Mouse (Mus musculus) forebrain, embryonic 13.5 days (tissue): ENCODE measurements around the gene Epb41l4b. TPM values are rescaled to one million over a fixed set of nuclear protein-coding genes. Genes with fewer than 3 reads are reported as not detected.

ENCODE experiments used
- ATAC-seq: fragments of 200-750 bp; cut with Nextera tagmentation; 2 replicates; pipeline ENCODE4 v1.8.0; 2017
- H3K27ac ChIP-seq: fragments of 300-500 bp; sonication (generic); 2 replicates; pipeline ENCODE4 v1.5.1; 2015; ENCODE audit warnings: inconsistent platforms, mild to moderate bottlenecking, moderate library complexity
- H3K27me3 ChIP-seq: fragments of 300-500 bp; sonication (generic); 2 replicates; pipeline ENCODE4 v1.6.1; 2015; ENCODE audit warnings: mild to moderate bottlenecking, inconsistent platforms
- H3K36me3 ChIP-seq: fragments of 300-500 bp; sonication (generic); 2 replicates; pipeline ENCODE4 v1.6.1; 2015; ENCODE audit warnings: mild to moderate bottlenecking, inconsistent platforms; ENCODE audit not compliant: poor library complexity, severe bottlenecking
- H3K4me1 ChIP-seq: fragments of 300-500 bp; sonication (generic); 2 replicates; pipeline ENCODE4 v1.6.1; 2015; ENCODE audit warnings: inconsistent platforms
- H3K4me2 ChIP-seq: fragments of 300-500 bp; sonication (generic); 2 replicates; pipeline ENCODE4 v1.6.1; 2015; ENCODE audit warnings: inconsistent platforms, mild to moderate bottlenecking, moderate library complexity
- H3K4me3 ChIP-seq: fragments of 300-500 bp; sonication (generic); 2 replicates; pipeline ENCODE4 v1.5.1; 2015; ENCODE audit warnings: mild to moderate bottlenecking, inconsistent platforms
- H3K9ac ChIP-seq: fragments of 300-500 bp; sonication (generic); 2 replicates; pipeline ENCODE4 v1.6.1; 2015; ENCODE audit warnings: mild to moderate bottlenecking, inconsistent platforms
- H3K9me3 ChIP-seq: fragments of 300-500 bp; sonication (generic); replicated peaks from 2 replicates; pipeline ENCODE4 v1.6.1; 2016; ENCODE audit warnings: inconsistent platforms
- WGBS: fragments of 180-500 bp; shearing (Covaris S2); methylation state at CpG from one replicate; pipeline ENCODE4 v1.1.7; 2015; 5-methylcytosine and 5-hydroxymethylcytosine counted together
- polyA plus RNA-seq: library from polyadenylated mRNA; unstranded; fragments of >200 nt; fragmentation: Nextera tagmentation; extraction: Ambion mirVana; gene quantifications from 2 replicates; pipeline ENCODE4 v1.2.1, GENCODE M21; 2015

The Epb41l4b gene
- polyA plus RNA-seq, 1 experiment from 2014 or later = 0.56 TPM

- Histone ChIP-seq H3K4me1 (no peaks in the 10 kb centered on the region), H3K4me2 (no peak overlapping the region), H3K4me3 (no peak overlapping the region), H3K9ac (no peak overlapping the region), H3K27me3 (no peaks in the 10 kb centered on the region), H3K36me3 (no peaks in the 10 kb centered on the region), H3K27ac (no peak overlapping the region), H3K9me3 (no peaks in the 10 kb centered on the region)
- WGBS = 29% methylated on average over 4 of the region's 5 CpGs
- no peak for ATAC-seq
Observed at GRCm38 (mm10) chr4:57103830-57104229, 39.4 kb downstream of the Epb41l4b start.

GRCm38 (mm10) chr4:57101095-57101494 is 42.1 kb downstream of the Epb41l4b start:
- 80% methylated on average over 4 of the region's 4 CpGs for WGBS
- Histone ChIP-seq H3K4me3 (no peak overlapping the region), H3K4me1 (no peaks in the 10 kb centered on the region), H3K9me3 (no peaks in the 10 kb centered on the region), H3K9ac (no peak overlapping the region), H3K27ac (no peak overlapping the region), H3K36me3 (no peaks in the 10 kb centered on the region), H3K4me2 (no peak overlapping the region), H3K27me3 (no peaks in the 10 kb centered on the region)
- no peak for ATAC-seq

- Histone ChIP-seq H3K36me3 (no peaks in the 10 kb centered on the region), H3K4me1 (peaks cover 8% of the 10 kb centered on the region), H3K4me2 (no peak overlapping the region), H3K27me3 (no peaks in the 10 kb centered on the region), H3K9ac (no peak overlapping the region), H3K27ac (no peak overlapping the region), H3K9me3 (no peaks in the 10 kb centered on the region), H3K4me3 (no peak overlapping the region)
- WGBS = 88% methylated on average over 4 of the region's 4 CpGs
- ATAC-seq = no peak
Observed at GRCm38 (mm10) chr4:57097411-57097810, 45.8 kb downstream of the Epb41l4b start.

GRCm38 (mm10) chr4:57095569-57095968 is 47.7 kb downstream of the Epb41l4b start:
- Histone ChIP-seq H3K27me3 (no peaks in the 10 kb centered on the region), H3K4me1 (peaks cover 14% of the 10 kb centered on the region), H3K9ac (no peak overlapping the region), H3K36me3 (no peaks in the 10 kb centered on the region), H3K9me3 (no peaks in the 10 kb centered on the region), H3K4me2 (no peak overlapping the region), H3K4me3 (no peak overlapping the region), H3K27ac (no peak overlapping the region)
- no peak for ATAC-seq

GRCm38 (mm10) chr4:57091363-57091762 is 51.9 kb downstream of the Epb41l4b start:
- peaks cover 14% of the 10 kb centered on the region for H3K4me1 ChIP-seq
- H3K27ac ChIP-seq = 0 out of 2 replicates have a peak overlapping the region, but pooled peaks have one; percentile 14
- 0 out of 2 replicates have a peak, but pooled peaks cover 3% of the 10 kb centered on the region for H3K9me3 ChIP-seq
- H3K9ac ChIP-seq = no peak overlapping the region
- no peak overlapping the region for H3K4me3 ChIP-seq
- no peak overlapping the region for H3K4me2 ChIP-seq
- ATAC-seq = peak; percentile 70; the same call in 1 of the 2 replicates
- 0 out of 2 replicates have a peak, but pooled peaks cover 4% of the 10 kb centered on the region for H3K27me3 ChIP-seq
- WGBS = 24% methylated on average over 12 of the region's 12 CpGs
- H3K36me3 ChIP-seq = no peaks in the 10 kb centered on the region

- Histone ChIP-seq H3K4me3 (no peak overlapping the region), H3K27ac (no peak overlapping the region), H3K9me3 (0 out of 2 replicates have a peak, but pooled peaks cover 3% of the 10 kb centered on the region), H3K9ac (no peak overlapping the region), H3K27me3 (0 out of 2 replicates have a peak, but pooled peaks cover 4% of the 10 kb centered on the region), H3K4me1 (peaks cover 16% of the 10 kb centered on the region), H3K36me3 (no peaks in the 10 kb centered on the region), H3K4me2 (no peak overlapping the region)
- 76% methylated on average over 4 of the region's 4 CpGs for WGBS
- no peak for ATAC-seq
Observed at GRCm38 (mm10) chr4:57088301-57088700, 54.9 kb downstream of the Epb41l4b start.

GRCm38 (mm10) chr4:57085750-57086400 is 57.4 kb downstream of the Epb41l4b start:
- H3K4me2 ChIP-seq = no peak overlapping the region
- H3K27me3 ChIP-seq = 0 out of 2 replicates have a peak, but pooled peaks cover 4% of the 10 kb centered on the region
- 0 out of 2 replicates have a peak, but pooled peaks cover 3% of the 10 kb centered on the region for H3K9me3 ChIP-seq
- H3K36me3 ChIP-seq = no peaks in the 10 kb centered on the region
- no peak overlapping the region for H3K4me3 ChIP-seq
- peaks cover 10% of the 10 kb centered on the region for H3K4me1 ChIP-seq
- WGBS = 50% methylated on average over 10 of the region's 10 CpGs
- H3K9ac ChIP-seq = no peak overlapping the region
- no peak for ATAC-seq
- H3K27ac ChIP-seq = no peak overlapping the region

- no peaks in the 10 kb centered on the region for H3K36me3 ChIP-seq
- 0 out of 2 replicates have a peak, but pooled peaks cover 2% of the 10 kb centered on the region for H3K27me3 ChIP-seq
- H3K4me1 ChIP-seq = peaks cover 10% of the 10 kb centered on the region
- ATAC-seq = no peak
- H3K4me3 ChIP-seq = no peak overlapping the region
- no peak overlapping the region for H3K27ac ChIP-seq
- H3K4me2 ChIP-seq = no peak overlapping the region
- WGBS = 78% methylated on average over 11 of the region's 11 CpGs
- no peaks in the 10 kb centered on the region for H3K9me3 ChIP-seq
- H3K9ac ChIP-seq = no peak overlapping the region
Observed at GRCm38 (mm10) chr4:57083653-57084052, 59.6 kb downstream of the Epb41l4b start.

GRCm38 (mm10) chr4:57082775-57083428 is 60.3 kb downstream of the Epb41l4b start:
- Histone ChIP-seq H3K36me3 (no peaks in the 10 kb centered on the region), H3K4me2 (no peak overlapping the region), H3K4me1 (peaks cover 10% of the 10 kb centered on the region), H3K27me3 (no peaks in the 10 kb centered on the region), H3K4me3 (no peak overlapping the region), H3K9ac (no peak overlapping the region), H3K27ac (no peak overlapping the region), H3K9me3 (no peaks in the 10 kb centered on the region)
- no peak for ATAC-seq
- 77% methylated on average over 10 of the region's 10 CpGs for WGBS

GRCm38 (mm10) chr4:57081463-57081862 is 61.8 kb downstream of the Epb41l4b start:
- H3K27ac ChIP-seq = no peak overlapping the region
- no peaks in the 10 kb centered on the region for H3K27me3 ChIP-seq
- no peak for ATAC-seq
- H3K9ac ChIP-seq = no peak overlapping the region
- H3K9me3 ChIP-seq = no peaks in the 10 kb centered on the region
- H3K4me1 ChIP-seq = peaks cover 10% of the 10 kb centered on the region
- WGBS = 86% methylated on average over 7 of the region's 7 CpGs
- H3K4me2 ChIP-seq = no peak overlapping the region
- H3K36me3 ChIP-seq = no peaks in the 10 kb centered on the region
- no peak overlapping the region for H3K4me3 ChIP-seq

GRCm38 (mm10) chr4:57073843-57074242 is 69.4 kb downstream of the Epb41l4b start:
- Histone ChIP-seq H3K9me3 (no peaks in the 10 kb centered on the region), H3K4me3 (no peak overlapping the region), H3K4me1 (no peaks in the 10 kb centered on the region), H3K27ac (no peak overlapping the region), H3K36me3 (no peaks in the 10 kb centered on the region), H3K4me2 (no peak overlapping the region), H3K27me3 (no peaks in the 10 kb centered on the region), H3K9ac (no peak overlapping the region)
- ATAC-seq = no peak
- WGBS = 78% methylated on average over 7 of the region's 7 CpGs

- H3K36me3 ChIP-seq = no peaks in the 10 kb centered on the region
- no peak overlapping the region for H3K4me2 ChIP-seq
- no peak overlapping the region for H3K9ac ChIP-seq
- no peak overlapping the region for H3K27ac ChIP-seq
- no peak overlapping the region for H3K4me3 ChIP-seq
- no peak for ATAC-seq
- H3K27me3 ChIP-seq = no peaks in the 10 kb centered on the region
- 92% methylated on average over 14 of the region's 14 CpGs for WGBS
- H3K9me3 ChIP-seq = no peaks in the 10 kb centered on the region
- no peaks in the 10 kb centered on the region for H3K4me1 ChIP-seq
Observed at GRCm38 (mm10) chr4:57073174-57073573, 70.1 kb downstream of the Epb41l4b start.
